ENCODE assay signal across 8 mouse cellular contexts in genomic region chr3:108295379-108296219, GRCm38 (mm10). TPM values are rescaled to one million over a fixed set of nuclear protein-coding genes. Genes with fewer than 3 reads are reported as not detected.
DNase-seq lines count a peak whose midpoint lies in the region; ATAC-seq and TF ChIP-seq lines count a peak whose summit lies in the region.

No protein-coding gene starts in this region.

- peak overlapping the region; percentile 54 for H3K4me2 ChIP-seq in intestine, postnatal 0 days (replicated peaks; ENCODE audit: low read depth)
- H3K4me2 ChIP-seq in liver, embryonic 14.5 days (ENCODE audit: low read depth), result peak overlapping the region; percentile 59
- peak overlapping the region; percentile 30 for H3K4me2 ChIP-seq in neural tube, embryonic 14.5 days (ENCODE audit: low read depth, low read length)

- H3K9ac ChIP-seq in intestine, postnatal 0 days (ENCODE audit: low read depth, low read length), result no peak overlapping the region
- no peak overlapping the region for H3K9ac ChIP-seq in liver, embryonic 14.5 days (replicated peaks)
- peak overlapping the region; percentile 5; the same call in 1 of the 2 replicates for H3K9ac ChIP-seq in neural tube, embryonic 14.5 days (replicated peaks; ENCODE audit: low read depth, low read length)

- H3K36me3 ChIP-seq in intestine, postnatal 0 days (ENCODE audit: control insufficient read depth, insufficient read depth), result no peaks in the 10 kb centered on the region
- H3K36me3 ChIP-seq in liver, embryonic 14.5 days (replicated peaks; ENCODE audit: control insufficient read depth, insufficient read depth, low read depth), result no peaks in the 10 kb centered on the region
- no peaks in the 10 kb centered on the region for H3K36me3 ChIP-seq in neural tube, embryonic 14.5 days (ENCODE audit: control insufficient read depth, insufficient read depth, low read length)

- H3K4me3 ChIP-seq in intestine, postnatal 0 days (ENCODE audit: low read depth, low read length), result no peak overlapping the region
- no peak overlapping the region for H3K4me3 ChIP-seq in liver, embryonic 14.5 days (ENCODE audit: insufficient read depth in 1 of 2, low read depth in 2 of 2, low read length in 2 of 2)
- H3K4me3 ChIP-seq in neural tube, embryonic 14.5 days (ENCODE audit: low read depth, low read length), result no peak overlapping the region

- no peak for TF ChIP-seq CTCF in intestine, postnatal 0 days (IDR thresholded peaks at IDR 0.05; ENCODE audit: low read depth)
- TF ChIP-seq CTCF in liver, embryonic 14.5 days (IDR thresholded peaks at IDR 0.05; ENCODE audit: low read depth), result no peak

- 43% methylated on average over 14 of the region's 14 CpGs for WGBS in intestine, postnatal 0 days
- WGBS in liver, embryonic 14.5 days (ENCODE audit: insufficient replicate concordance), result 29% methylated on average over 14 of the region's 14 CpGs
- WGBS in neural tube, embryonic 14.5 days, result 28% methylated on average over 14 of the region's 14 CpGs

- no peaks in the 10 kb centered on the region for H3K27me3 ChIP-seq in intestine, postnatal 0 days (replicated peaks; ENCODE audit: control insufficient read depth, insufficient read depth, low read length)
- no peaks in the 10 kb centered on the region for H3K27me3 ChIP-seq in liver, embryonic 14.5 days (ENCODE audit: control insufficient read depth, insufficient read depth, low read length)
- H3K27me3 ChIP-seq in neural tube, embryonic 14.5 days (ENCODE audit: control insufficient read depth, insufficient read depth, low read length), result no peaks in the 10 kb centered on the region

- DNase-seq in ovary, postnatal 36 days (ENCODE audit: low spot score), result peak; percentile 43
- DNase-seq in ovary, postnatal 14 days (ENCODE audit: low spot score), result no peak
- peak; percentile 44 for DNase-seq in embryo, embryonic 11 days
- peak; percentile 98 for DNase-seq in heart, adult 11 months
- DNase-seq in liver, embryonic 14.5 days (ENCODE audit: low read depth in 3 of 3, low spot score in 3 of 3), result no peak
- no peak for DNase-seq in urinary bladder, adult 18-20 months (ENCODE audit: low spot score in 2 of 2)

- TF ChIP-seq EP300 in liver, embryonic 14.5 days (IDR thresholded peaks at IDR 0.05; ENCODE audit: low read depth), result no peak

- no peaks in the 10 kb centered on the region for H3K9me3 ChIP-seq in intestine, postnatal 0 days (ENCODE audit: control insufficient read depth)
- no peaks in the 10 kb centered on the region for H3K9me3 ChIP-seq in liver, embryonic 14.5 days (ENCODE audit: control insufficient read depth, low read length)
- H3K9me3 ChIP-seq in neural tube, embryonic 14.5 days (ENCODE audit: control insufficient read depth, low read length), result no peaks in the 10 kb centered on the region

- H3K4me1 ChIP-seq in intestine, postnatal 0 days (replicated peaks; ENCODE audit: control insufficient read depth, insufficient read depth, low read length), result peaks cover 7% of the 10 kb centered on the region; the same call in 1 of the 2 replicates
- H3K4me1 ChIP-seq in liver, embryonic 14.5 days (replicated peaks; ENCODE audit: control insufficient read depth in 2 of 2, insufficient read depth in 2 of 2, low read length in 1 of 2), result peaks cover 32 to 60% of the 10 kb centered on the region in 2 experiments
- H3K4me1 ChIP-seq in neural tube, embryonic 14.5 days (ENCODE audit: control insufficient read depth, insufficient read depth, low read length), result peaks cover 37% of the 10 kb centered on the region

- no peak overlapping the region for H3K27ac ChIP-seq in intestine, postnatal 0 days (ENCODE audit: low read depth, low read length)
- peak overlapping the region; percentile 13 for H3K27ac ChIP-seq in liver, embryonic 14.5 days
- H3K27ac ChIP-seq in neural tube, embryonic 14.5 days (ENCODE audit: low read depth, low read length), result peak overlapping the region; percentile 60

- ATAC-seq in intestine, postnatal 0 days, result no peak
- peak; percentile 21 for ATAC-seq in liver, embryonic 14.5 days (ENCODE audit: insufficient read depth)
- peak; percentile 55; the same call in 1 of the 2 replicates for ATAC-seq in neural tube, embryonic 14.5 days (ENCODE audit: low read depth)

RNA-seq across cellular contexts. Expression of gene Sort1, which starts 11.7 kb away (rescaled TPM):
- 4.6 and 5.2 TPM in 2 replicates for polyA plus RNA-seq in intestine, postnatal 0 days (2015; fragmentation: Nextera tagmentation; extraction: Ambion mirVana)
- polyA plus RNA-seq in liver, embryonic 14.5 days (2012; rRNA removed), result 3.5 and 3.9 TPM in 2 replicates
- polyA plus RNA-seq in liver, embryonic 14.5 days (2014; fragmentation: Nextera tagmentation; extraction: Ambion mirVana), result 3.0 and 3.5 TPM in 2 replicates
- polyA plus RNA-seq in neural tube, embryonic 14.5 days (2014; fragmentation: Nextera tagmentation; extraction: Ambion mirVana), result 19.4 and 26.7 TPM in 2 replicates

RNA-seq across cellular contexts. Expression of gene Psma5, which starts 38.9 kb away (rescaled TPM):
- polyA plus RNA-seq in intestine, postnatal 0 days (2015; fragmentation: Nextera tagmentation; extraction: Ambion mirVana), result 166 and 179 TPM in 2 replicates
- 70.6 and 93.8 TPM in 2 replicates for polyA plus RNA-seq in liver, embryonic 14.5 days (2012; rRNA removed)
- 192 and 201 TPM in 2 replicates for polyA plus RNA-seq in liver, embryonic 14.5 days (2014; fragmentation: Nextera tagmentation; extraction: Ambion mirVana)
- 243 TPM in 2 replicates for polyA plus RNA-seq in neural tube, embryonic 14.5 days (2014; fragmentation: Nextera tagmentation; extraction: Ambion mirVana)

Comparison
In these comparisons a context has a peak if more than half of its experiments do, and no peak if none do; other contexts are left out.
1. DNase-seq: peak in ovary, postnatal 36 days (single experiment), embryo, embryonic 11 days (single experiment) and heart, adult 11 months (single experiment); none in ovary, postnatal 14 days (single experiment), liver, embryonic 14.5 days (0 of 3) and urinary bladder, adult 18-20 months (0 of 2).
2. Peak in every context shown above with its lines, with median percentiles within 50 percentile points of each other: H3K4me2 ChIP-seq.